Mouse (Mus musculus): ENCODE measurements around the gene Erv3.

DNA sequence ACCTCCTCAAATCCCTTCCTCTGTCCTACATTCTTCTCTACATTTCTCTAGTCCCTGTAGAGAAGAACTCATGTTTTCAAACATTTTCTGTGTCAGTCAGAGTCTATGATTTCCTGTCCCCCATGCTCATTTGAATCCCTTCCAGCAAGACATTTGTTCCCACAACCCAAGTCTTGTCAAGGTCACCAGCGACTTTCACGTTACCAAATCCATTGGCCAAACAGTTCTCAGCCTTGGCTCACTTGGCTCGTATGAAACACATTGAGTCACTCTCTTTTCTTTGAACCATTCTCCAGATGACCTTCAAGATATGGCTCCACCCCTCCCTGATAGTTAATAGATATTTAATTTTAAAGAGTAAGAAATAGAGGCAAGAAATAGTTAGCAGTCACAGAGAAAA lies 55.7 kb downstream of the Erv3 start:
- TF ChIP-seq USF1 (IDR thresholded peaks at IDR 0.05; ENCODE audit: low read depth) = no peak
- TF ChIP-seq CTCF (IDR thresholded peaks at IDR 0.05; ENCODE audit: control insufficient read depth, insufficient read depth, insufficient read length) = no peak
- TF ChIP-seq FOSL1 (IDR thresholded peaks at IDR 0.05; ENCODE audit: insufficient read depth, low read length, poor library complexity, severe bottlenecking) = no peak
- TF ChIP-seq CEBPB (IDR thresholded peaks at IDR 0.05; ENCODE audit: low read depth) = no peak
- no peak for TF ChIP-seq MYOG (IDR thresholded peaks at IDR 0.05; ENCODE audit: control insufficient read depth, extremely low read depth, insufficient read length)

Measured in C2C12 (cell line).